In genomic region chr6:133984666-133985355, GRCm38 (mm10) we compare ENCODE assay signal across 8 mouse cellular contexts. TPM values are rescaled to one million over a fixed set of nuclear protein-coding genes. Genes with fewer than 3 reads are reported as not detected.
DNase-seq lines count a peak whose midpoint lies in the region; ATAC-seq and TF ChIP-seq lines count a peak whose summit lies in the region.

No protein-coding gene starts in this region.

- H3K4me1 ChIP-seq in kidney, adult 2 months (ENCODE audit: control insufficient read depth, insufficient read depth, low read length): no peaks in the 10 kb centered on the region
- H3K4me1 ChIP-seq in kidney, embryonic 14.5 days (ENCODE audit: control insufficient read depth, insufficient read depth, low read length): 0 out of 2 replicates have a peak, but pooled peaks cover 4% of the 10 kb centered on the region
- 0 out of 2 replicates have a peak, but pooled peaks cover 5% of the 10 kb centered on the region for H3K4me1 ChIP-seq in forebrain, embryonic 13.5 days
- peaks cover 3% of the 10 kb centered on the region; the same call in 1 of the 2 replicates for H3K4me1 ChIP-seq in midbrain, embryonic 16.5 days (ENCODE audit: control insufficient read depth, insufficient read depth, low read length)

- no peak overlapping the region for H3K27ac ChIP-seq in kidney, adult 2 months (ENCODE audit: insufficient read depth, low read depth, low read length)
- no peak overlapping the region for H3K27ac ChIP-seq in kidney, embryonic 14.5 days (ENCODE audit: low read depth, low read length)
- H3K27ac ChIP-seq in forebrain, embryonic 13.5 days: no peak overlapping the region
- H3K27ac ChIP-seq in midbrain, embryonic 16.5 days (ENCODE audit: low read length): no peak overlapping the region

- no peak for ATAC-seq in kidney, embryonic 14.5 days (ENCODE audit: low FRiP score, low TSS enrichment)
- ATAC-seq in forebrain, embryonic 13.5 days: no peak
- 0 out of 2 replicates have a peak, but pooled peaks have one; percentile 36 for ATAC-seq in midbrain, embryonic 16.5 days

- peak; percentile 36 for DNase-seq in kidney, adult 2 months
- DNase-seq in kidney, adult 9 months: peak; percentile 14
- DNase-seq in adipocyte (ENCODE audit: low spot score): no peak
- no peak for DNase-seq in urinary bladder, adult 2 months (ENCODE audit: low spot score)
- no peak for DNase-seq in layer of hippocampus, adult 9-10 months (ENCODE audit: low spot score)

- no peak for TF ChIP-seq POLR2A in kidney, adult 2 months (IDR thresholded peaks at IDR 0.05; ENCODE audit: low read depth, low read length)

- no peak overlapping the region for H3K4me2 ChIP-seq in kidney, embryonic 14.5 days (replicated peaks; ENCODE audit: low read depth, low read length)
- H3K4me2 ChIP-seq in forebrain, embryonic 13.5 days: peak overlapping the region; percentile 27; the same call in 1 of the 2 replicates
- peak overlapping the region; percentile 36 for H3K4me2 ChIP-seq in midbrain, embryonic 16.5 days (ENCODE audit: low read length)

- TF ChIP-seq CTCF in kidney, adult 2 months (conservative IDR thresholded peaks at IDR 0.05; ENCODE audit: insufficient read depth, insufficient read length, low read depth, low read length): no peak

- no peak overlapping the region for H3K9ac ChIP-seq in kidney, embryonic 14.5 days (ENCODE audit: low read depth, low read length)
- H3K9ac ChIP-seq in forebrain, embryonic 13.5 days: peak overlapping the region; percentile 34; the same call in 1 of the 2 replicates
- no peak overlapping the region for H3K9ac ChIP-seq in midbrain, embryonic 16.5 days (ENCODE audit: low read depth, low read length)

- H3K27me3 ChIP-seq in kidney, adult 2 months (replicated peaks; ENCODE audit: control insufficient read depth, insufficient read depth, low read length): no peaks in the 10 kb centered on the region
- H3K27me3 ChIP-seq in kidney, embryonic 14.5 days (ENCODE audit: control insufficient read depth, insufficient read depth, low read length): no peaks in the 10 kb centered on the region
- H3K27me3 ChIP-seq in forebrain, embryonic 13.5 days: no peaks in the 10 kb centered on the region
- H3K27me3 ChIP-seq in midbrain, embryonic 16.5 days (ENCODE audit: control insufficient read depth, insufficient read depth, low read depth, low read length): no peaks in the 10 kb centered on the region

- 32% methylated on average over 16 of the region's 16 CpGs for WGBS in kidney, adult 2 months
- WGBS in kidney, embryonic 14.5 days: 29% methylated on average over 16 of the region's 16 CpGs
- WGBS in forebrain, embryonic 13.5 days: 22% methylated on average over 16 of the region's 16 CpGs
- 12% methylated on average over 16 of the region's 16 CpGs for WGBS in midbrain, embryonic 16.5 days

- H3K9me3 ChIP-seq in kidney, embryonic 14.5 days (ENCODE audit: control insufficient read depth, low read length): no peaks in the 10 kb centered on the region
- no peaks in the 10 kb centered on the region for H3K9me3 ChIP-seq in forebrain, embryonic 13.5 days (replicated peaks)
- H3K9me3 ChIP-seq in midbrain, embryonic 16.5 days (replicated peaks; ENCODE audit: control insufficient read depth, low read length, poor library complexity, severe bottlenecking): no peaks in the 10 kb centered on the region

- no peak overlapping the region for H3K4me3 ChIP-seq in kidney, adult 2 months (ENCODE audit: insufficient read depth, low read depth, low read length)
- H3K4me3 ChIP-seq in kidney, embryonic 14.5 days (ENCODE audit: low read length): no peak overlapping the region
- H3K4me3 ChIP-seq in forebrain, embryonic 13.5 days: no peak overlapping the region
- no peak overlapping the region for H3K4me3 ChIP-seq in midbrain, embryonic 16.5 days (ENCODE audit: low read depth, low read length)

- no peaks in the 10 kb centered on the region for H3K36me3 ChIP-seq in kidney, adult 2 months (ENCODE audit: control insufficient read depth, insufficient read depth, low read length)
- H3K36me3 ChIP-seq in kidney, embryonic 14.5 days (ENCODE audit: control insufficient read depth, insufficient read depth, low read length): no peaks in the 10 kb centered on the region
- H3K36me3 ChIP-seq in forebrain, embryonic 13.5 days (ENCODE audit: poor library complexity, severe bottlenecking): no peaks in the 10 kb centered on the region
- no peaks in the 10 kb centered on the region for H3K36me3 ChIP-seq in midbrain, embryonic 16.5 days (ENCODE audit: control insufficient read depth, insufficient read depth, low read length)

RNA-seq across cellular contexts. Expression of gene Etv6, which starts 50.7 kb away (rescaled TPM):
- polyA plus RNA-seq in kidney, adult 2 months (2012; rRNA removed): 16.3 and 22.6 TPM in 2 replicates
- 11.4 and 18.1 TPM in 2 replicates for polyA plus RNA-seq in kidney, embryonic 14.5 days (2014; fragmentation: Nextera tagmentation; extraction: Ambion mirVana)
- 7.2 and 8.5 TPM in 2 replicates for polyA plus RNA-seq in forebrain, embryonic 13.5 days (2015; fragmentation: Nextera tagmentation; extraction: Ambion mirVana)
- 3.4 and 3.9 TPM in 2 replicates for polyA plus RNA-seq in midbrain, embryonic 16.5 days (2015; fragmentation: Nextera tagmentation; extraction: Ambion mirVana)
- polyA plus RNA-seq in urinary bladder, adult 2 months (2012; rRNA removed): 29.9 and 31.5 TPM in 2 replicates

Comparison
In these comparisons a context has a peak if more than half of its experiments do, and no peak if none do; other contexts are left out.
1. DNase-seq: peak in kidney, adult 2 months (single experiment) and kidney, adult 9 months (single experiment); none in adipocyte (single experiment), urinary bladder, adult 2 months (single experiment) and layer of hippocampus, adult 9-10 months (single experiment).